Mouse (Mus musculus) right cerebral cortex, postnatal 36 days (tissue): ENCODE measurements at regions not wholly inside any gene's neighbourhood (a gene's known extent, or its start where the extent isn't known, plus 50 kb on each side); places are given as distances from the start of the nearest gene placed in this dataset.
"Not testable (repeated sequence)": the region's sequence is repeated elsewhere in the genome, so short reads cannot be mapped to it uniquely, and the experiment has no call there.

Experiments used
- DNase-seq, 2 experiments: peaks; one replicate each; pipeline ENCODE4 v3.0.0; 2022; ENCODE audit warnings: low spot score in 2 of 2, mixed read lengths in 1 of 2

DNA sequence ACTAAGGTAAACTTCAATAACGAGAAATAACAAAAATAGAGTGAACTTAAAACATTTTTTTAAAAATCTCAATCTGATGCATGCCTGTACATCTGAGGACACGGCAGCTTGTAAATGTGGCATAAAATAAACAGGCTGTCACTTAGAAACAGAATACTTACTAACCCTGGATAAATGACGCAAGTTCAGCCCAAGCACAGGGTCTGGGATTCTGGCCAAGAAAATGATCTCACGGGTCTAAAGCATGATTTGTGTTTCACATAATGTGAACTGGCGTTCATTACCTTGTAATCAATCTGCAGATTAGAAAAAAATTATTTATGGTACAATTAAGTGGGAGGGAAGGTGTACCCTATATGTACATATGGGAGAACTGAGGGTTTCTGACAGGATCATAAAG lies 512.1 kb upstream of the Vrk2 start:
- no peak for DNase-seq

DNA sequence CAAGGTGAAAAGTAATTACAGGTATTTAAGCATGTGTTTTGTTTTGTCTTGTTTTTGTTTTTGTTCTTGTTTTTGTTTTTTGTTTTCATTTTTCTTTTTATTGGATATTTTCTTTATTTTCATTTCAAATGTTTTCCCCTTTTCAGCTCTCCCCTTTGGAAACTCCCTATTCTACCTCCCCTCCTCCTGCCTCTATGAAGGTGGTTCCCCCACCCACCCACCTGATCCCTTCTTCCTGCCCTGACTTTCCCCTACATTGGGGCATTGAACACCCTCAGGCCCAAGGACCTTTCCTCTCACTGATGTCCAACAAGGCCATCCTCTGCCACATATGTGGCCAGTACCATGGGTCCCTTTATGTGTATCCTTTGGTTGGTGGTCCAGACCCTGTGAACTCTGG lies 509.1 kb upstream of the Vrk2 start:
- no peak for DNase-seq

DNA sequence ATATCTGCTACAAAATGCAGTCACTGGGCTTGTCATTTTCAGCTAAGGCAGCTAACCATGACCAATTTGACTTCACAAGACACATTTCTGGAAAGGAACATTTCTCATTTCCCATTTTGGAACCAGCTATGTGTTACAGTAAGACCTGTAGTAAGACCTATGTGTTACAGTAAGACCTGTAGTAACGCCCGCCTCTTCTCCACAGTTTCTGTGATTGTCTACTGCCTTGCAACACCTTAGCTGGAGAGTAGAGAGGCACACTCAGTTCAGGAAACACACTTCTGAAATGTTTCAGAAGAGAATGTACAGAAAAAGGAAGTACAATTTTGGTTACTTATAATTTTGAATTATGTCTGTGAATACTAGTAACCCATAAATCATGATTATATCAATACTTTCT lies 508.2 kb upstream of the Vrk2 start:
- no peak for DNase-seq

DNA sequence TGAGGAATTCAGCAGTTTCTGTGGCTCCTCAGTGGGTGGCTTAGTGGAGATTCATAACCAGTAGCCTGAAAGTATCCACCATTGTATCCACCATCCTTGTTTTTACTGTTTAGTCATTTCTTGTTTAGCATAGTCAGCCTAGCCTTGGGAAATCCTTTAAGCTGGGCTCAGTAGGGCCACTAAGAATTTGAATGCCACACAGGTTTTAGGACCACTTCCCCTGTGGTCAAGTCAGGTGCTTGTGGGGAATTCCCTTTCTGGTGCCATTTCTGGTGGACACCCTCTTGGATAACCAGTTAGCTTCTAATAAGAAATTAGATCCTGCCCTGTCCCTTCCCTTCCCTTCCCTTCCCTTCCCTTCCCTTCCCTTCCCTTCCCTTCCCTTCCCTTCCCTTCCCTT lies 502.8 kb upstream of the Vrk2 start:
- no peak for DNase-seq

DNA sequence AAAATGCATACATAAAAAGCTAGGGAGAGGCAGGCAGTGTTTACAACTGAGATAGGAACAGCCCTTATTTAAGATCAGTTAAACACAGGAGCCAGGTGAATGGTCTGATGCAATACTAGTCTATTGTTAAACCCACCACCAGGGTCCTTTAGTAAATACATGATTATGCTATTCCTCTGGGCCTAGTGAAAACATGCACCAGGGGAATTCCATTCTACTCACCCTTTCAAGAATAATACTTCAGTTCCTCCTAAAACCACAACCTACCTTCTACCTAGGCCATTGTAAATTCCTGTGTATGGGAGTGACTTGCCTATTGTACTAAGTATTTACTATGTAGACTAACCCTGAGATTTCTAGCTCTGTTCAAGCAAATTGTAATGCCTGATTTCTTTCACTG lies 501.7 kb upstream of the Vrk2 start:
- not testable (repeated sequence) for DNase-seq

DNA sequence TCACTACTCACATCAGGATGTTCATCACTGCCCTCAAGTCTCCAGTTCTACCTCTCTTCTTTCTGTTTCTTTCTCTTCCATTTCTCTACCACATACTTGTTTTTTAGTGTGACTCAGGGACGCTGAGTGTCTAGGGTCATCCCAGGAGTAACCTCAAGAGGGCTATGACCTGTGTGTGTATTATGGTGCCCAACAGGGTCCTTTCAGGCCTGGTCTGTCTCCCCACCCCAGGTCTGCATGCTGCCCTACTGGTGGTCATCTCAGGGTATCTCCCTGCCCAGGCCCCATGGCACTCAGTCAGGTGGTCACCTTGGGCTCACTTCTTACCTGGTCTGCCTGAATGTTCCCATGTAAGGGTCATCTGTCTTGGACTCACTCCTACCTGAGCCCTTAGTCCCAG lies 492.7 kb upstream of the Vrk2 start:
- no peak for DNase-seq

DNA sequence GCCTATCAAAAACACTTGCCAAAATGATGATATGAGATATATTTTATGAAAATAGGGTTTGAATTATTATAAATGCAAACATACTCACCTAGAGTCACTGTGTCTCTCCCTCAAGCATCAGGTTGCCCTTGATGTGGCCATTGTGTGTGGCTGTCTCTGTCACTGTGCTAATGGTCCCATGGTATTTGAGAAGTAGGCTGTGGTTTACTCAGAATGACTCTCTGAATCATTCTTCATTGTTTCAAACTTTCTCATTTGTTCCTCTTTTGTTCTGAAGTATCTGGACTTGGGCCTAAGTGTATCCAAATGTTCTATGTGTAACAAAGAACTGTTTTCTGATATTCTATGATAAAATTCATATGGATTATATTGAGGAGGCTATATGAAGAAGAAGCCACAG lies 487.4 kb upstream of the Vrk2 start:
- no peak for DNase-seq

DNA sequence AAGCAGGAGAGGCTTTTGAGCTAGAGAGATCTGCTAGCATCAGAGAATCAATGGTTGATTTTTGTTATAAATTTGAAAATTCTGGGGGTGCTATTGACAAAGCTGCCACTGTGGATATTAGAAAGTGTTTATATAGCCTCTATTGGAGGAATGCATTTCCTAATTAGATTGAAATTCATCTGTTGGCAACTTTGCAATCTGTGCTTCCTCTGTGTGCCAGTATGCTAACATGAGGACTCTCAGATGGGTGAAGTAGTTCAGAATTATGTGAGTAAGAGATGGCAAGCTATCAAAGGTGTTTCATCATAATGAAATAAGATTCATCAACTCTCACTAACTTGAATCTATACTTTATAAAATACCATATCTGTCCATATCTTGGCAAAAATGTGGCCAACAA lies 476.6 kb upstream of the Vrk2 start:
- DNase-seq, result no peak

DNA sequence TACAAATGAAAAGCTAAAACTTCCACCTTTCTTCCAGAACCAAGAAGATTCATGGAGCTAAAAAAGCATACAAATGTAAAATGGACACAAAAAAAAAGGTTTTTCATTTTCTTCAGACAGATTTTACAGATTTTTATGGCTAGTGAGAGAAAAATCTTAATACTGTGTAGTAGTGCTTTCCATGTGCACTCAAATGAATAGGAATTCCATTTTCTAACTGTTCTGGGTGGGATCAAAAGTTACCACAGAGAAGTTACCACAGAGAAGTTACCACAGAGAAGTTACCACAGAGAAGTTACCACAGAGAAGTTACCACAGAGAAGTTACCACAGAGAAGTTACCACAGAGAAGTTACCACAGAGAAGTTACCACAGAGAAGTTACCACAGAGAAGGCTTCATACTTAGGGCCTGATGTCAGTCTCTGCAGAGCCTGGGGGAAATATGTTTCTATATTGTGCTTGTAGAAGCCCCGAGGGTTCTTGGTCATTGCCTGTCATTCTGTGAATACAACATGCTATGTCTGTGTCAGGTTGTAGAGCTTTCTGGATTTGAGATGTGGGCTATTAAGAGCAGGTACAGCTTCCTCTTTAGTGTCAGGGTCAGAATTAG lies 433.5 kb upstream of the Vrk2 start:
- no peak for DNase-seq

DNA sequence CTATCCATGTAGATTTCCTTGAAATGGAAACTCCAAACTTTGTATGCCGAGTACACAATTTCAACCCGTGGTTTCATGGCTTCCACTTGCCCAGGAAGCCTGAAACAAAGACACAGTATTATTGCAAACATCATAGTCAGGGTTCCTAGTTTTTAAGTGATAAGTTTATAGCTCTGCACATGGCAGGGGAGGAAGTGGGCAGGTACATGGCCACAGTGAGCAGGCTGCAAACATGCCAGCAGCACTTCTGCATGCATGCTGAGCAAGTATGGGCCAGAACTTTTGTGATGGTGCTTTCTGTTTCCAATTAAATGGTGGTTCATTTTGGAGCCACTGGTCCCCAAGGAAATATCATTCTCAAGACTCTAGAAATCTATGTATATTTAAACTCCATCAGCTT lies 431.7 kb upstream of the Vrk2 start:
- DNase-seq, result no peak

DNA sequence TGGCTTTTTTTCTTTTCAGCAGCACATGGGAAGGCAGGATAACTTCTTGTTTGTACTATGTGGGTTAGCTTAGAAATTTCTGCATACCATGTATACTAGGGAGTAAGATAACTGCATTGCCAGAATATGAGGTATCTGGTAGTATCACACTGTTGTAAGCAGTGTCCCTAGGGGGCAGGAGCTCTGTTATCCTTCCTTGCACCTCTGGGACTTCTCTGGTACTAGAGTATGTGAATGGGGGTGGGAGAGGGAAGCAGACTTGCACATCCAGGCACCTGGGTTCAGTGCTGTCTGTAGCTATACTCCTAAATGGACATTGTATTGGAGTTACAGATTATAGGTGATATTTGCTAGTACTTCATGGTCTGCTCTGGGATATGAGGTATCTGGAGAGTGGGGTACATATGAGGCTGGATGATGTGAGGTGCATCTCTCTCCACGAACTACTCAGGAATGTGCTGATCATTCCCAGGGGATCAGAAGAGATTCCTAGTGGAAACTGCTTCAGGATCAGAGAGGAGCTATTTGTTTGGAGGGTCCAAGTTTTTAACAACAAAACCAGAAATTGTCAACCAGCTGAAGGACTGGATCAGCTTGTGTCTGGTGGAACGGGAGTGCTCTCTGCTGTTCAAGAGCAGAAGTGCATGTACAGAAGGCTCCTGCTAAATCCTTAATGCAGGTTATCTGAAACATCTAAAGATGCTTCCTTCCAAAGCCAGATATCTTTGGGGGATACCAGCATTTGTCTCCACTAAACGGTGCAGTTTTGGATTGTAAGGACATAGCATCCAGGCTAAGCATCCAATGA lies 402.7 kb upstream of the Vrk2 start:
- peak; percentile 49 to 51 for DNase-seq

DNA sequence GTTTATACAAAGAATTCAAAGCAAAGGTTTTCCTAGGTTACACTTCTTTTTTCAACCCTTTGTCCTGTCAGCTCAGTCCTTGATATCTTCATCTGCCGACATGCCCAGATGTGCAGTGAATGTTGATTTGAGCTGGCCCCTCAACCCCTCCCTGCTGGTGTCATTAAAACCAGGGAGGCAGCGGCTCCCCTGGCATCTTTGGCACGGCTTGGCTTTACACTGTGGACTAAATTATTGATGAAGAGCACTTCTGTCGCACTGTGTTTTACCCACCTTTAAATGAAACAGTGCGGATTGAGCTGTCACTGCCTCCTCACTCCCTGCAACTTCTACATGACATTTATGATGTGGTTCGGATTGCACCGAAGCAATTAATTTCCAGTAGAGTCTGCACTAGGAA lies 387.4 kb upstream of the Vrk2 start:
- no peak for DNase-seq

DNA sequence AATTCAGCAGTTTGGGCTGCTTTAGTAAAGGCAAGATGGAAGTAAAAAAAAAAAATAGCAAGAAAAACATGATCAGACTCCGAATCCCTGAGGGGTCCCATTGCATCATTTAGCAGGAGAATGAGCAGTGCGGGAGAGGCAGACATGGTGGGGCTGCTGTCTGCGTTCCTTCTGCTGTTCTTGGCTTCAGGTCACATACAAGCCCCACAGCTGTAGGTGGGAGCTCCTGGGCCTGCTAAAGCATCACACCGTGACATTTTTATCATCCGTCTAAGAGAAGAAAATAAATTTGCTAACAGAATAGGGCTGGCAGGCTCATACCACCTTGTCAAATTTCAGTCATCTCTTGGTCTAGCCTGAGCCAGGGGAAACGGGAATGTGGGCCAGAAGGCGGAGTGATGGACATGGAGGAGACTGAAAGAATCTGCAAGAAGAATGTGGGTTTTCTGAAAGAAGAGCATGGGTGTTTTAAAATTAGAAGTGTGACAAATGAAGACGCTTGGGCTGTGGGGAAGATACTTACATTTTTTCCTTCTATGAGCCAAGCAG lies 378.8 kb upstream of the Vrk2 start:
- DNase-seq, result peak in 1 of 2 experiments; percentile 62

DNA sequence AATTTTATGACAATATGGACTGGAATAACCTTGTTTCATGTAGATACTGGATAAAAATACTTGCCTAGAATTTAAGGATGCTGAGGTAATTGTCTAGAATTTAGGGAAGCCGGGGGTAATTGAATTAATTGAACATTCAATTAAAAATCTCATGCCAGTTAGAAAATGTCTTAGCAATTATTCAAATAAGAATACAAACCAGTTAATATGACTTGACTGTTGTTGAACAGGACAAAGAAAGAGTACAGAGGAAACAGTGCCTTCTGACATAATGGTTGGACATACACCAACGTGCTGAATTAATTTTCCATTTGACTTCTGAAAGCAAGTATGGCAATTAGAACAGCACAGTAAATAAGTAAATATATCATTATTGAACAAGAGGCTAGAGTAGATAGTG lies 377.4 kb upstream of the Vrk2 start:
- no peak for DNase-seq

DNA sequence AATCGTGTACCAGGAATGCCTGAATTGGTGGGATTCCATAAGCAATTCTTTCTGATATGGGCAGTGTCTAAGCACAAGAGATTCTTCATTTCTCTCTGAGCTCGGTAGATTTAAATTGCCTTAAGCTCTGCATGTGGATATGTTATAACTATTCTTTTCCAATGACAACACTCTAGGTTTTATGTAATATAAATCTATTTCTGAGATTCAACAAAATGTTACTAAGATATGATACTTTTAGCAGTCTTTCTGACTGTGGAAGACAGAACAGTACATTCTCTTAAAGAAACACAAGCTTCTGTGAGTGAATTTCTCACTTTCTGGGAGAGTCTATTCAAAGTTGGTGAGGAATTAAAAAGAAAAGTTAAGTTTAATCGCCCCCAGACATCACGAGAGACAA lies 373.6 kb upstream of the Vrk2 start:
- DNase-seq, result no peak

DNA sequence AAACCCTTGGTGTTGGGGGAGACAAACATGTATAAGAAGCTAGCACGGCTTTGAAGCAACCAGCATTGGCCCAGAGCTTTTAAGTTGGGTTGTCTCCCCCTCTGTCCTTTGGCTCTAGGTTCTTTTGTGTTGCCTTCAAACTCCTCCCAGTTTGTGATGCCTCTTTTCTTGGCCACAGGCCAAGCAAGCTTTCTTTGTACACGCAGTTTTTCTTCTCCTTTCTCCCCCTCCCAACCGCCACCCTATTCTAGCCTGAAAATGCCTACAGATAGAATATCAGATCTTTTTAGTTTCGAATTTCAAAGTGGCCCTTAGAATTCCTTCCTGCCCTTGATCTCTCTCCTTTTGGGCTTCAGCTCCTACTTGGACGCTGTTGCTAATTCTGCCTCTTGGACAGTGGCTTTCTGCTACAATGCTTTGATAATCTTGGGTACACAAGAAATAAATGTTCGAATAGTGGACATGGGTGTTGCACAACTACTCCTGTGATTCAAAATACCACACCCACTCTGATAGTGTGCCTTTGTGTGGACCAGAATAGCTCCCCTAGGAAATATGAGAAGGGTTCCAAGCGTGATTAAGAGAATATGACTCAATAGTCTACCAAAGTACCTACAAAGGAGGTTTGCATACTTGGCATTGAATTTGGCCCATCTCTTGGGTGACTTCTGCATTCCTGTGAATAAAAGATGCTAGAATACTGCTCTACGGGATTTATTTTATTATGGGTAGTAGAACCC lies 369.3 kb upstream of the Vrk2 start:
- DNase-seq, result no peak

DNA sequence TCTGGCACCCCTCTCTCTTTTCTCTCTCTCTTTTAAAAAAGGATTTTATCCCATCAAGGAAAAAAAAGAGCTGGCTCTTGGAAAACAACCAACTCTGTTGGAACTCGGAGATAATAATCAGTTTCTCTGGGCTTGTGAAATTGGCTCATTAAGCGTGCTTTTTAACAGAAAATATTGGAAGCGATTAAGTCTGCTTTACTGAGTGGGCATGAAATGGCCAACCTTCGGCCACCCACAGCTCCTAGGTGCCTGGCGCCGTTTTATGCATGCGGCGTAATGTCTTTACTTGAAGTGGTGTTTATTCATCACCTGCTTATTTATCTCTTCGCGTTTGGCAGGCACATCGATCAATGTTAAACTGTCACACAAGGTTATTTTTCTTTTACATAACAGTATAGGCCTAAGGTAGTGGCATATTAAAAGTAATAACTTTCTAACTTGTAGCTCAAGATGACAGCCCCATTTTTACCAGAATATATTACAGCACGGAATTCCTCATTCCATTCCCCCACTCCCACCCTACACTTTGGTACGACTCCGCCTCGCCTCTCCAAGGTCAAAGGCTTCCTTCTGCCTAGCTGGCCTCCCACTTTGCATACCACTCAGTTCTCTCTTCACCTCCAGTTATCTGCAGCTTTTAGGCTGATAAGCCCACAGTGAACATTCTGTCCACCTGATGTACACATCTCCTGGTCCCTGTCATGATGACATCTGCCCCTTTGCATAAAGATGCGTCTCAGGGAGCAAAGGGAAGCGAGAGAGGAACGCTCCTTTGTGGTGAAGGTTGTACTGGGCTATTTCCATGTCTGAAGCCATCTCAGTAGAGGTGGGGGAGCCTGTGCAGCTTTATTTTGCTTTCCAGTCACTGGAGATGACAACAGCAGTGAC lies 368.5 kb upstream of the Vrk2 start:
- DNase-seq, result no peak

DNA sequence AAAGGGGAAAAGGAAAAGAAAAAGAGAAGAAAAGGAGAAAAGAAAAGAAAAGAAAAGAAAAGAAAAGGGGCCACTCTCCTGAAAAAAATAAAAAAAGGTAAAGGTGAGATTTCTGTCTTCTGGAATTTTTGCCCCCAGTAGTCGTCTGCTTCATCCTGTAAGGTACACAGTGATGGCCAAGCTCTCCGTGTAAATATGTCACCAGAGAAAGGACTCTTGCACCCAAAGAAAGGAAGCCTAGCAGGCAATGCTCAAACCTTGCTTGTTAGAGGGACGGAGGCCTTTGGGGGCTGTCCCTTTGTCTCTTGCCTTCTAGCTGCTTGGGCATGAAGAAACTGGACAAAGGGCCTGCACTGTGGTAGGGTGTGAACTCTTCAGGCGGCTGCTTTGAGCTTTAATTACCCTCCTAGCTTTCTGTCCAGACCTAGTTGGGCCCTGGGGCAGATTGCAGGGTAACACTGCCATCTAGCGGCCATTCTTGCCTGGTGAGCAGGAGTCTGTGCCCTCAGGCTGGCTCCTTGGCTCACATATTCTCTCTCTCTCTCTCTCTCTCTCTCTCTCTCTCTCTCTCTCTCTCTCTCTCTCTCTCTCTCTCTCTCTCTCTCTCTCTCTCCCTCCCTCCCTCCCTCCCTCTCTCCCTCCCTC lies 367.7 kb upstream of the Vrk2 start:
- peak; percentile 81 to 85 for DNase-seq

DNA sequence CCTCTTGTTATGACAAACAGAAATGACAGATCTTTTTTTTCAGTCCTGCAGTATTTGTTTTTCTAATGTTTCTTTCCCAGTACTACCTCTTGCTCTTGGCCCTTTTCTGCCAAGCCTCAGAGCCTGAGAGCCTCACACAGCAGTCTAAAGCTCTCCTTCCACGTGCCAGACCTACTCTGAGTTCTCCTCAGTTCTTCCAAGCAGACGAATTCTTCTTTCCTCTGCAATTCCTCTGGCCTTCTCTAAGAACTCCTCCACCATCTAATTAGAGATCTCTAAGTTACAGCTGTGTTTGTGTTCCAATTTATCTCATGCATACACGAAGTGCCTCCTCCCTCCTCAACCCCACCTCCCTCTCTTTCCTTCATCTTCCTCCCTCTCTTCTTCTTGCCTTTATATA lies 362.4 kb upstream of the Vrk2 start:
- no peak for DNase-seq

DNA sequence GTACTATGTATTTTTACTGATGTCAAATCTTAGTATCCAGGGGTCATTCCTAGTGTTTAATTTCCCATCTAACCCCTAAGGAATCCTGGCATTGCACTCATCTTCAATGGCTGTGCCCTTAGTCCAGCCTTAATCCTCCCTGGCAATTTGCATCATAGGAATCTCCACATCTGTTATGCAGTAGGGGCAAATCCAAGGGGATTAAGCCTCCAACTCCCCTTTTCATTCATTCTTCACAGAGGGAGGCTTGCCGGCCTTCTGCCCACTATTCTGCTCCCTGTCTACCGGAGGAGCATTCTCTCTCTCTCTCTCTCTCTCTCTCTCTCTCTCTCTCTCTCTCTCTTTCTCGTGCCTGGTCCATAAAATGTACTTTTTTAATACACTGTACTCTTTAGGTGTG lies 338.0 kb upstream of the Vrk2 start:
- DNase-seq, result no peak

DNA sequence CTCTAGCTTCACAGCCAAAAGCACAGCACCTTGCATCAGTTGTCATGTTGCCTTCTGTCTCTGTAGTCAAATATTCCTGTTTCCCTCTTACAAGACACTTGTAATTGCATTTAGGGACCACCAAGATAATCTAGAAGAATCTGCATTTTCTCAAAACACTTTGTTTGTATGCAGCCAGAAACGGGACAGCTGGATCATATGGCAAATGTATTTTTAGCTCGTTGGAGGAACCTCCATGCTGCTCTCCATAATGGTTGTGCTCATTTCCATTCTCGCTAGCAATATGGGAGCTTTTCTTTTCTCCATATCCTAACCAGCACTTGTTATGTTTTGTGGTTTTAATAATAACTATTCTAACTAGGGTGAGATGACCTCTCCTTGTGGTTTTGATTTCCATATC lies 313.3 kb upstream of the Vrk2 start:
- DNase-seq, result no peak
